Mouse (Mus musculus): ENCODE measurements around the gene Gla.

- TF ChIP-seq CTCF (IDR thresholded peaks at IDR 0.05; ENCODE audit: insufficient read depth, low read length) (no peak), POLR2A (IDR thresholded peaks at IDR 0.05; ENCODE audit: borderline replicate concordance, extremely low read depth, low read depth, low read length) (no peak)
Measured at GRCm38 (mm10) chrX:134589836-134590235, 11.1 kb downstream of the Gla start.

Measured in lung, adult 2 months (tissue).